Mouse (Mus musculus) forebrain, embryonic 13.5 days (tissue): ENCODE measurements around the gene Sptbn2. TPM values are rescaled to one million over a fixed set of nuclear protein-coding genes. Genes with fewer than 3 reads are reported as not detected.
A peak's percentile ranks its signal among the peaks of the same experiment; 100 is the strongest.

ENCODE experiments used
- ATAC-seq: fragments of 200-750 bp; cut with Nextera tagmentation; 2 replicates; pipeline ENCODE4 v1.8.0; 2017
- H3K27ac ChIP-seq: fragments of 300-500 bp; sonication (generic); 2 replicates; pipeline ENCODE4 v1.5.1; 2015; ENCODE audit warnings: inconsistent platforms, mild to moderate bottlenecking, moderate library complexity
- H3K27me3 ChIP-seq: fragments of 300-500 bp; sonication (generic); 2 replicates; pipeline ENCODE4 v1.6.1; 2015; ENCODE audit warnings: mild to moderate bottlenecking, inconsistent platforms
- H3K36me3 ChIP-seq: fragments of 300-500 bp; sonication (generic); 2 replicates; pipeline ENCODE4 v1.6.1; 2015; ENCODE audit warnings: mild to moderate bottlenecking, inconsistent platforms; ENCODE audit not compliant: poor library complexity, severe bottlenecking
- H3K4me1 ChIP-seq: fragments of 300-500 bp; sonication (generic); 2 replicates; pipeline ENCODE4 v1.6.1; 2015; ENCODE audit warnings: inconsistent platforms
- H3K4me2 ChIP-seq: fragments of 300-500 bp; sonication (generic); 2 replicates; pipeline ENCODE4 v1.6.1; 2015; ENCODE audit warnings: inconsistent platforms, mild to moderate bottlenecking, moderate library complexity
- H3K4me3 ChIP-seq: fragments of 300-500 bp; sonication (generic); 2 replicates; pipeline ENCODE4 v1.5.1; 2015; ENCODE audit warnings: mild to moderate bottlenecking, inconsistent platforms
- H3K9ac ChIP-seq: fragments of 300-500 bp; sonication (generic); 2 replicates; pipeline ENCODE4 v1.6.1; 2015; ENCODE audit warnings: mild to moderate bottlenecking, inconsistent platforms
- H3K9me3 ChIP-seq: fragments of 300-500 bp; sonication (generic); replicated peaks from 2 replicates; pipeline ENCODE4 v1.6.1; 2016; ENCODE audit warnings: inconsistent platforms
- WGBS: fragments of 180-500 bp; shearing (Covaris S2); methylation state at CpG from one replicate; pipeline ENCODE4 v1.1.7; 2015; 5-methylcytosine and 5-hydroxymethylcytosine counted together
- polyA plus RNA-seq: library from polyadenylated mRNA; unstranded; fragments of >200 nt; fragmentation: Nextera tagmentation; extraction: Ambion mirVana; gene quantifications from 2 replicates; pipeline ENCODE4 v1.2.1, GENCODE M21; 2015

The Sptbn2 gene
- polyA plus RNA-seq: 18.1 and 20.8 TPM in 2 replicates

- ATAC-seq: peak; percentile 39; the same call in 1 of the 2 replicates
These were observed at the start of gene Sptbn2 for GRCm38 (mm10) chr19:4711098-4711600. Gene Sptbn2 (plus strand): TSS chr19:4711167.

DNA sequence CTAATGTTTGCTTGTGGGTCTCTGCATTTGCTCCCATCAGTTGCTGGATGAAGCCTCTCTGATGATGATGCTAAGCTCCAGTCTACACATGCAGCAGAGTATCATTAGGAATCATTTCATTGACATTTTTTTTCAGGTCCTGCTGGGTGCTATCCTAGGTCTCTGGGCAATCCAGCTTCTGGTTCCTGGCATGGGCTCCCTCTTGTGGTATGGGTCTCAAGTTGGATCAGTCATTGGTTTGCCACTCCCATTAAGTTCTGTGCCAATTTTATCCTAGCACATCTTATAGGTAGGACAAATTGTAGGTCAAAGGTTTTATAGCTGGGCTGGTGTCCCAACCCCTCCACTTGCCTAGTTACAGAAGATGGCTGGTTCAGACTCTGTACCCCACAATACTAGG lies 44.2 kb upstream of the Sptbn2 start:
- Histone ChIP-seq H3K4me1 (no peaks in the 10 kb centered on the region), H3K9ac (no peak overlapping the region), H3K4me3 (no peak overlapping the region), H3K36me3 (no peaks in the 10 kb centered on the region), H3K27me3 (no peaks in the 10 kb centered on the region), H3K4me2 (no peak overlapping the region), H3K27ac (no peak overlapping the region), H3K9me3 (no peaks in the 10 kb centered on the region)
- no peak for ATAC-seq

More at GRCm38 (mm10) chr19:4711098-4711600, at the start of gene Sptbn2:
- peak within 1 kb of the TSS; percentile 84 for H3K4me3 ChIP-seq
- H3K9ac ChIP-seq: peak within 1 kb of the TSS; percentile 95
- H3K9me3 ChIP-seq: no peaks in the 10 kb centered on the region
- H3K4me2 ChIP-seq: peak within 1 kb of the TSS; percentile 80
- no peaks in the 10 kb centered on the region for H3K27me3 ChIP-seq
- no peaks in the 10 kb centered on the region for H3K36me3 ChIP-seq
- 9% methylated on average over 13 of the region's 13 CpGs for WGBS
- peaks cover 27% of the 10 kb centered on the region for H3K4me1 ChIP-seq
- peak within 1 kb of the TSS; percentile 90 for H3K27ac ChIP-seq

DNA sequence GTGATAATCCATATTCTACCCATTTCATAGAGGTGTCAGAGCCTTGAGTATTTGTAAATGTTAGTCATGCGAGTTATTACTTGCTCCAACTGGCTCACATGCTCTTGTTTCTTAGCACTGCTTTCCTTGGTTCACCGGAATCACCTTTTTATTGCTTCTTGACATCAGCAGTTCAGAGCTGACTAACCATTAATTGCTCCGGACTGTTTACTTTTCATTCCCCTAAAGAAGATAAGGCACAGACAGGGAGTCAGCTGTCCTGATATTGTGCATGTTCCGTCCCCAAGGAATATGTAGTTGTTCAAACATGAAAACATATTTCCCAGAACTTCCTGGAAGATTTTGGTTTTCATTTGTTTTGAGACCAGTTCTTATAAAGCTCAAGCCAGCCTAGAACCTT lies 40.2 kb upstream of the Sptbn2 start:
- Histone ChIP-seq H3K4me2 (no peak overlapping the region), H3K9ac (no peak overlapping the region), H3K9me3 (no peaks in the 10 kb centered on the region), H3K27ac (no peak overlapping the region), H3K4me3 (no peak overlapping the region), H3K36me3 (no peaks in the 10 kb centered on the region), H3K4me1 (no peaks in the 10 kb centered on the region), H3K27me3 (no peaks in the 10 kb centered on the region)
- whole genome bisulfite sequencing: 90% methylated on average over 4 of the region's 4 CpGs
- ATAC-seq: no peak

DNA sequence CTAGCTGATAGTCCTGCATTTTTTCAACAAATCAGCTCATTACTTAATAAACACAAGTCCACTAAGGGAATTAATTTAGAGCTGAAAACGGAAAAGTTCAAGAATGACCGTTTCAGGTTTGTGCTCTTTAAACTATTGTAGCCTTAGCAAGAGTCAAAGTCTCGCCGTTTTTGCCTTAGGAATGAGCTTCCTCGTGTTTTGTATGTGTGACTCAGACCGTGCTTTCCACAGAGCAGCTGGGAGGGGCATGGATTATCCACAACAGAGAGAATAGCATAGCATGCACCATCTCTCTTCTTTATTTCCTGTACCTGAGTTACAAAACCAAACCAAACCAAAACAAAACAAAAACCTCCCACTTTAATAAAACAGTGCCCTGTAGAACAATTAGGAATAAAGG lies 38.6 kb upstream of the Sptbn2 start:
- no peaks in the 10 kb centered on the region for H3K36me3 ChIP-seq
- no peak overlapping the region for H3K4me3 ChIP-seq
- H3K4me2 ChIP-seq: no peak overlapping the region
- H3K4me1 ChIP-seq: no peaks in the 10 kb centered on the region
- no peak overlapping the region for H3K27ac ChIP-seq
- H3K9me3 ChIP-seq: no peaks in the 10 kb centered on the region
- ATAC-seq: no peak
- 44% methylated on average over 6 of the region's 6 CpGs for WGBS
- no peaks in the 10 kb centered on the region for H3K27me3 ChIP-seq
- H3K9ac ChIP-seq: no peak overlapping the region

- no peak overlapping the region for H3K4me2 ChIP-seq
- WGBS: 67% methylated on average over 3 of the region's 3 CpGs
- H3K4me1 ChIP-seq: peaks cover 8% of the 10 kb centered on the region; the same call in 1 of the 2 replicates
- no peaks in the 10 kb centered on the region for H3K36me3 ChIP-seq
- peaks cover 16% of the 10 kb centered on the region for H3K27me3 ChIP-seq
- no peak overlapping the region for H3K4me3 ChIP-seq
- ATAC-seq: no peak
- H3K9ac ChIP-seq: no peak overlapping the region
- no peak overlapping the region for H3K27ac ChIP-seq
- H3K9me3 ChIP-seq: no peaks in the 10 kb centered on the region
These were observed 16.6 kb upstream of the Sptbn2 start for GRCm38 (mm10) chr19:4694346-4694745.

- no peak overlapping the region for H3K4me2 ChIP-seq
- H3K9me3 ChIP-seq: no peaks in the 10 kb centered on the region
- no peak overlapping the region for H3K9ac ChIP-seq
- peaks cover 28% of the 10 kb centered on the region for H3K27me3 ChIP-seq
- H3K27ac ChIP-seq: no peak overlapping the region
- 89% methylated on average over 3 of the region's 3 CpGs for WGBS
- no peak overlapping the region for H3K4me3 ChIP-seq
- H3K36me3 ChIP-seq: no peaks in the 10 kb centered on the region
- no peak for ATAC-seq
- H3K4me1 ChIP-seq: peaks cover 8% of the 10 kb centered on the region; the same call in 1 of the 2 replicates
These were observed 13.8 kb upstream of the Sptbn2 start for GRCm38 (mm10) chr19:4697121-4697520.

GRCm38 (mm10) chr19:4697721-4698120 lies 13.2 kb upstream of the Sptbn2 start:
- Histone ChIP-seq H3K9me3 (no peaks in the 10 kb centered on the region), H3K27me3 (peaks cover 28% of the 10 kb centered on the region), H3K9ac (peak overlapping the region; percentile 71), H3K27ac (peak overlapping the region; percentile 77), H3K4me2 (peak overlapping the region; percentile 64), H3K4me3 (peak overlapping the region; percentile 53), H3K36me3 (no peaks in the 10 kb centered on the region), H3K4me1 (peaks cover 8% of the 10 kb centered on the region; the same call in 1 of the 2 replicates)
- WGBS: 74% methylated on average over 9 of the region's 9 CpGs
- ATAC-seq: 0 out of 2 replicates have a peak, but pooled peaks have one; percentile 33

GRCm38 (mm10) chr19:4698205-4698677 lies 12.7 kb upstream of the Sptbn2 start, which contains the start of gene Gm960:
Gene Gm960 (minus strand): TSS chr19:4698668.
- Histone ChIP-seq H3K9ac (peak within 1 kb of the TSS; percentile 71), H3K4me1 (peaks cover 8% of the 10 kb centered on the region; the same call in 1 of the 2 replicates), H3K4me2 (peak within 1 kb of the TSS; percentile 64), H3K27me3 (peaks cover 28% of the 10 kb centered on the region), H3K36me3 (no peaks in the 10 kb centered on the region), H3K9me3 (no peaks in the 10 kb centered on the region), H3K27ac (peak within 1 kb of the TSS; percentile 77), H3K4me3 (peak within 1 kb of the TSS; percentile 53)
- ATAC-seq: peak; percentile 92
- under 1% methylated on average over 34 of the region's 40 CpGs for WGBS

DNA sequence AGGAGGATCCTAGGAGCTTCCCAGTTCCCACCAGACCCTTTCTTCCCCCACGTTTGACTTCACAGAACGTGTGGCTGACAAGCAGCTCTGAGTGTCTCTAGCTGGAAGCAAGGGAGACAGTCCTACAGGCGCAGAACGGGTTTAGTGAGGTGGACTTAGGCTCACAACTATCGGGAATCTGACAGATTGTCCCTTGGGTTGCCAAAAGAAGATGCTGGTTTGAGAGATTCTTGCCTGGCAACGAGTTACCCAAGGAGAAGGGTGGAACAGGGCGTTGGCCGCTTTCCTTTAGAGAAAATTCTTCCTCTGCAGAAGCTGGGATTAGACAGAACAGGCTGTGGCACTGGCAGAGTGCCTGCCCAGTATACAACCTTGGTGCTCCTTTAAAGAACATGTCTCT lies 12.1 kb upstream of the Sptbn2 start:
- H3K27me3 ChIP-seq: peaks cover 28% of the 10 kb centered on the region
- peaks cover 8% of the 10 kb centered on the region; the same call in 1 of the 2 replicates for H3K4me1 ChIP-seq
- H3K36me3 ChIP-seq: no peaks in the 10 kb centered on the region
- 0 out of 2 replicates have a peak, but pooled peaks have one; percentile 27 for ATAC-seq
- H3K4me3 ChIP-seq: peak overlapping the region; percentile 53
- no peak overlapping the region for H3K9ac ChIP-seq
- WGBS: 32% methylated on average over 8 of the region's 8 CpGs
- H3K27ac ChIP-seq: peak overlapping the region; percentile 77
- H3K4me2 ChIP-seq: peak overlapping the region; percentile 64
- H3K9me3 ChIP-seq: no peaks in the 10 kb centered on the region

- Histone ChIP-seq H3K27ac (no peak overlapping the region), H3K9ac (no peak overlapping the region), H3K4me1 (peaks cover 8% of the 10 kb centered on the region; the same call in 1 of the 2 replicates), H3K9me3 (no peaks in the 10 kb centered on the region), H3K27me3 (peaks cover 28% of the 10 kb centered on the region), H3K4me2 (no peak overlapping the region), H3K4me3 (no peak overlapping the region), H3K36me3 (no peaks in the 10 kb centered on the region)
- no peak for ATAC-seq
- 82% methylated on average over 5 of the region's 5 CpGs for WGBS
These were observed 11.1 kb upstream of the Sptbn2 start for GRCm38 (mm10) chr19:4699821-4700220.

GRCm38 (mm10) chr19:4700656-4701055 lies 10.3 kb upstream of the Sptbn2 start:
- Histone ChIP-seq H3K36me3 (no peaks in the 10 kb centered on the region), H3K27ac (no peak overlapping the region), H3K9ac (no peak overlapping the region), H3K9me3 (no peaks in the 10 kb centered on the region), H3K4me2 (no peak overlapping the region), H3K4me1 (peaks cover 8% of the 10 kb centered on the region; the same call in 1 of the 2 replicates), H3K4me3 (no peak overlapping the region), H3K27me3 (peaks cover 28% of the 10 kb centered on the region)
- WGBS: 80% methylated on average over 8 of the region's 8 CpGs
- ATAC-seq: no peak

DNA sequence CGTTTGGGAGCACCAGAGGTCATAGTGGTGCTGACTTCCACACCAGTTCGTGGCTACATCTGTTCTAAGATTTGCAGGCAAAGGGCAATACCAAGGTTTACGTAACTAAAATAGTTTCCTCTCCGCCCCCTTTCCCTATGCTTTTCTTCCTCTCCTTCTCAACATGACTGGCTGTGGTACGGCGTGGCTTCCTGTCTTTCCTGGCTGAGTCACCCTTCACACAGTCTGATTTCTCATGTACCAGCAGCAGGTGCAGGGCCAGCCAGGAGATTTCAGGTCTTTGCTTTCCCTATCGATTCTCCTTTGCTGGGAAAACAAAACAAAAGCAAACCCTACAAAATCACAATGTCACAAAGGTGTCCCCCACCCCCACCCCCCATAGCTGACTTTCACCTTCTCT lies 9.7 kb upstream of the Sptbn2 start:
- no peak overlapping the region for H3K9ac ChIP-seq
- peaks cover 28% of the 10 kb centered on the region for H3K27me3 ChIP-seq
- no peaks in the 10 kb centered on the region for H3K36me3 ChIP-seq
- ATAC-seq: no peak
- H3K9me3 ChIP-seq: no peaks in the 10 kb centered on the region
- no peak overlapping the region for H3K4me3 ChIP-seq
- no peak overlapping the region for H3K27ac ChIP-seq
- peaks cover 8% of the 10 kb centered on the region; the same call in 1 of the 2 replicates for H3K4me1 ChIP-seq
- H3K4me2 ChIP-seq: no peak overlapping the region
- 72% methylated on average over 7 of the region's 7 CpGs for WGBS
